Mouse (Mus musculus) layer of hippocampus, postnatal 14 days (tissue): ENCODE measurements at regions not wholly inside any gene's neighbourhood (a gene's known extent, or its start where the extent isn't known, plus 50 kb on each side); places are given as distances from the start of the nearest gene placed in this dataset.

Source experiments
- DNase-seq, 2 experiments: peaks; one replicate each; pipeline ENCODE4 v3.0.0; 2021 to 2022; ENCODE audit warnings: low spot score in 2 of 2, mixed read lengths in 1 of 2

- DNase-seq, result peak; percentile 39 to 78
These were observed 1060.0 kb downstream of the Serpinb8 start for GRCm38 (mm10) chr1:108649588-108650378.

GRCm38 (mm10) chr1:108671026-108671425, 1081.2 kb downstream of the Serpinb8 start:
- DNase-seq, result no peak
